Mouse (Mus musculus): ENCODE measurements around the gene Rgp1.

GRCm38 (mm10) chr4:43636751-43637150, 58.2 kb downstream of the Rgp1 start:
- TF ChIP-seq CTCF (IDR thresholded peaks at IDR 0.05) (no peak), EP300 (IDR thresholded peaks at IDR 0.05) (no peak)
